Mouse (Mus musculus) CH12F3 (cell line): Measurements from ENCODE around the gene Mras.

Source experiments
- in situ Hi-C: fragments of 300-500 bp; cut with MboI; formaldehyde crosslinking; loops from 2 replicates; pipeline ENCODE4 v1.14.3; 2020; ENCODE audit warnings: low sequenced_read_pairs

Gene Mras

DNA sequence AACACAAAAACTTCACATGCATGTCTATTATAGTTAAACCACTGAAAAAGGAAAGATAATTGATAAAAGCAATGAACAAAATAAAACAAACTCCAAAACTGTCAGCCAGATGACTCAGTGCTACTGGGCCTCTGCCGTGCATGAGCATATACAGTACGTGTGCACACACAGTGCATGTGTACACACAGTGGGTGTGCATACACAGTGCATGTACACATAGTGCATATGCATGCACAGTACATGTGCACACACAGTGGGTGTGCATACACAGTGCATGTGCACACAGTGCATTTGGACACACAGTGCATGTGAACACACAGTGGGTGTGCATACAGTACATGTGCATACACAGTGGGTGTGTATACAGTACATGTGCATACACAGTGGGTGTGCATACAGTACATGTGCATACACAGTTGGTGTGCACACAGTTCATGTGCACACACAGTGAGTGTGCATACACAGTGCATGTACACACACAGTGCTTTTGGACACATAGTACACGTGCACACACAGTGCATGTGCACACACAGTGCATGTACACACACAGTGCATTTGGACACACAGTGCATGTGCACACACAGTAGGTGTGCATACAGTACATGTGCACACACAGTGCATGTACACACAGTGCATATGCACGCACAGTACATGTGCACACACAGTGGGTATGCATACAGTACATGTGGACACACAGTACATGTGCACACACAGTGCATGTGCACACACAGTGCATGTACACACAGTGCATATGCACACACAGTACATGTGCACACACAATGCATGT is 4.7 kb upstream of the Mras start:
- in situ Hi-C loops: no loop called here

GRCm38 (mm10) chr9:99440941-99441340 is 3.8 kb upstream of the Mras start:
- in situ Hi-C loops: no loop called here

- in situ Hi-C loops: no loop called here
These were observed 1.9 kb upstream of the Mras start for GRCm38 (mm10) chr9:99439064-99439463.

DNA sequence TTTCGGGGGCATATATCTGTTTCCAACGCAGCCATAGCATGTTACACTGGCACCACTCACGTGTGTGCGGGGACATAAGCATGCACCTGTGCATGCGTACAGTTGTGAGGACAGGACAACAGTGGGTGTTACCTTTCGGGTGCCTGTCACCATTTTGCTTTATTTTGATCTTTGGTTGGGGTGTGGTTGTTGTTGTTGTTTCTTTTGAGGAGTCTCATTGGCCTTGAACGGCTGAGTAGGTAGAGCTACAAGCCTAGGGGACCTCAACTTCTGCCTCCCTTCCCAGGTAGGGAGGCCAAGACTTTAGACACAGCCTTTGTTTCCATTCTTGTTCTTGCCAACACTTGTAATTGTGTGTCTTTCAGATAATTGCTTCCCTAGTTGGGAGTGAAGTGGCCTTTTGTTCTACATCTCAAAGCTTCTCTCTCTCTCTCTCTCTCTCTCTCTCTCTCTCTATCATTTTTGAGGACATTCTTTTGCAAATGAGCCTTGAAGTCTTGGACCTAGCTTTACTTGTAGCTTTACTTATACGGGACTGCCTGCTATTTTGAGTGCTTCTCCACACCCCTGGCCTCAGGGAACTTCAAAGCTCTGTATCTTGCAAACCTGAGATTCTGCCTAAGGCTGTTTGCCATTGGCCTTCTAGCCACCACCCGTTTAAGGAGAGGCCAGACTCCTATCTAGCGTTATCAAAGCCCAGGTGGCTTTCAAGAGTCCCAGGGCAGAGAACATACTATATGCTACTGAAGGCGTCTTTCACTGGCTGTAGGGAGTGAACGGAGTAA is 792 bp upstream of the Mras start:
- in situ Hi-C loops: no loop called here

DNA sequence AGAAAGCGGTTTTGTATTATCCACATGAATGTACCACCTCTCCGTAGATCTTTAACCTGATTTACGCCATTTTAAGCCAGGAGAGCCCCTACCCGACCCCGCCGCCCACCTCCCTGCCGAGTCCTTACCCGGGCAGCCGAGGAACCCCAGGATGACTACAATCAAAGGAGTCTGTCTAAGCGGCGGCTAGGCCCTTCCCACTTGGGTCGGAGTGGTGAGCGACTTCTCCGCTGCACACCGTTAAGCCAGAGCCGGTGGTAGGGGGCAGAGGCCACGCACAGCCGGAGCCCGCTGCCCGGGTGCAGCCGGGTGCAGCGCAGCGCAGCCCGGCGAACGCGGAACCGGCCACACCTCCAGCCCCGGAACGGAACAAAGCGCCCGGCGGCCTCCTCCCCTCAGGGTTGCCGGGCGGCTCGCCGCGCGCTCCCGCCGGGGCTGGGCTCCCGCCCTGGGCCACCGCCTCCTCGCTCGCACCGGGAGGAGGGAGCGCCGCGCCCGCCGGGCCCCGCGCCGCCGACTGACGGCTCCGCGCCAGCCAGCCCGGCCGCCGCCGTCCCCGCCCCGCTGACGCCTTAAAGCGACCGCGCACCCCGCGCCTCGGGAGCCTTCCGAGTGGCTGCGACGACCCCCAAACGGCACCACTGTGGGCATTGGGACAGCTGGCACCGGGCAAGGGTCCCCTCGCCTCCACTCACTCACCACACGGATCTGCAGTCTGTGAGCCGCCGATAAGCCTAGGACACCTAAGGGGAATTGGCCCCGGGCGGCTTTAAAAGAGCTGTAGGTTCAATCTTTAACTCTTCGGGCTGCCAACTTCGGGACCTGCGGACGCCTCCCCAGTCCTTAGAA is 775 bp downstream of the Mras start:
- in situ Hi-C loops: no loop called here

DNA sequence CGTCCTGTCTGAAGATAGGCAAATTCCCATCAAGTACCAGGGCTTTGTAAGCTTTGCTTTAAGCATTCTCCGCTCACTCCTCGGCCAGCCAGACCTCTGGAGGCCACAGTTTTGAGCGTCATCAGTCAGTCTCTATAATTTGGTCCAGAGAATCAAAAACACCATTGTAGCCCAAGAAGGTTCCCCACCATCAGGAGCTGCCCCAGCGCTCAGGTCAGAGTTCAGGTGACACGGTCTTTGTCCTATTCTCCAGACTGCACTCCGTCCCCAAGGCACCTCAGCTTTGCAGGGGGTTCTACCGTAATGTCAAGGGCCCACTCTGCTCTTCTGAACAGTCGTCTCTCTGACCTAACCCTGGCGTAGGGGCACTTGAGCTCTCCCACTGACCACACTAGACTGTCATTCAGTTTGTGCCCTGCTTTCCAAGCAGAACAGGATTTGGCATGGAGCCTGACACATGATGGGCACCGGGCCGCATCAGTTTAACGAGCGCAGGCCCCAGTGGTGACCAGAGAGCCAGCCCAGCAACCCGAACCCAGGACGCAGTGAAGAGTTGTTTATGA is 1.5 kb downstream of the Mras start:
- in situ Hi-C loops: no loop called here

GRCm38 (mm10) chr9:99434892-99435618 is 2.1 kb downstream of the Mras start:
- in situ Hi-C loops: no loop called here

- in situ Hi-C loops: no loop called here
These were observed 4.7 kb downstream of the Mras start for GRCm38 (mm10) chr9:99432478-99432877.

GRCm38 (mm10) chr9:99431963-99432362 is 5.2 kb downstream of the Mras start:
- in situ Hi-C loops: no loop called here

- in situ Hi-C loops: no loop called here
These were observed 5.8 kb downstream of the Mras start for GRCm38 (mm10) chr9:99431346-99431745.

DNA sequence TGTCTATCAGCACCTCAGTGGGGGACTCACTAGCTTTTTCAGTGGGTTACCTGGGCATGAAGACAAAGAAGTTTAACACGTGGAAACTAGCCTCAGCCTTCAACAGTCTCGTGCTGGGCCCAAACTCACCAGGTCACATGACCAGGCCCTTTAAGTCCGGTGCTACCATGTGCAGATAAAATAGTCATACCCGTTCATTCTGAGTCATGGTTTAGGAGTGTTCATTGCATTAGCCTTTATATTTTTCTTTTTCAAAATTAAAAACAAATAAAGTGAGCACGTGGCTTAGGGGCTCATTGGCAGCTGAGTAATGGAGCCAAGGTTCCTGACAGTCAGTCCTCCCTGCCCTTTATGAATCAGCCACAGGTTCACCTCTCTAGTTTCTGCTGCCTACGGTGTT is 6.4 kb downstream of the Mras start:
- in situ Hi-C loops: no loop called here

DNA sequence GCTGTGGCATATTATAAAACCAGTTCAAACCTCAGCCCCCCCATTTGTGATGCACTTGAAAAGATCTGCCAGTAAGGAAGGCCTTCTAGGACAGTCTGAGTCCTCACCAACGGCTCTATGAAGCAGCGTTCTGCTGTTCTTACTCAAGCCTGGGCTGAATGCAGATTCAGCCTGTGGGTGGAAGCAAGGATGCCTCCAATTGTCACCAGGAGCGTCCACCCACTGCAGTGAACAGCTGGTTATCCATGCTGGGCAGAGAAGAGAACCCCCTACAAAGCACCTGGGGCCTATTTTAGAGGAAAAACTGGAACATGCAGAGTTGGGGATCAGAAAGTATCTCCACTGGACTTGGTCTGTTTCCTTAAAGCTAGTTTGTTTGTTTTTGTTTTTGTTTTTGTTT is 7.3 kb downstream of the Mras start:
- in situ Hi-C loops: no loop called here

GRCm38 (mm10) chr9:99428601-99429331 is 8.4 kb downstream of the Mras start:
- in situ Hi-C loops: no loop called here

GRCm38 (mm10) chr9:99425262-99425661 is 11.9 kb downstream of the Mras start:
- in situ Hi-C loops: no loop called here

GRCm38 (mm10) chr9:99424574-99424863 is 12.7 kb downstream of the Mras start:
- in situ Hi-C loops: no loop called here

GRCm38 (mm10) chr9:99423692-99424573 is 13.2 kb downstream of the Mras start:
- in situ Hi-C loops: no loop called here

DNA sequence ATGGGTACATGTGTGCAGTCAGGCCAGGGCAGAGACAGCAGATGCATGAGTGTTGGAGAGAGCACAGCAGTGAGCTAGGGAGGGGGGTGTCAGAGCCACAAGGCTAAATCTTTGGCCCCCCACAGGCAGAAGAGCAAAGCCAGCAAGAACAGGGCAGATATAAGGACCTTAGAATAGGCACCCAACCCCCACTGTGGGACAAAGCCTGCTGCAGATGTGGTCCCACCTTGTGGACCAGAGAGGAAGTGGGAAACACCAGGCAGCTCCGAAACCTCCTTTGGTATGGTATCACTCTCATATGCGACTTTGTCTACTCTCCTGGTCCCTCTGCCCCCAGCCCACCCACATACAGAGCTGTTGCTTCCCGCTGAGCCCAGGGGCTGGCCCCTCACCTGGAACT is 15.3 kb downstream of the Mras start:
- in situ Hi-C loops: no loop called here

DNA sequence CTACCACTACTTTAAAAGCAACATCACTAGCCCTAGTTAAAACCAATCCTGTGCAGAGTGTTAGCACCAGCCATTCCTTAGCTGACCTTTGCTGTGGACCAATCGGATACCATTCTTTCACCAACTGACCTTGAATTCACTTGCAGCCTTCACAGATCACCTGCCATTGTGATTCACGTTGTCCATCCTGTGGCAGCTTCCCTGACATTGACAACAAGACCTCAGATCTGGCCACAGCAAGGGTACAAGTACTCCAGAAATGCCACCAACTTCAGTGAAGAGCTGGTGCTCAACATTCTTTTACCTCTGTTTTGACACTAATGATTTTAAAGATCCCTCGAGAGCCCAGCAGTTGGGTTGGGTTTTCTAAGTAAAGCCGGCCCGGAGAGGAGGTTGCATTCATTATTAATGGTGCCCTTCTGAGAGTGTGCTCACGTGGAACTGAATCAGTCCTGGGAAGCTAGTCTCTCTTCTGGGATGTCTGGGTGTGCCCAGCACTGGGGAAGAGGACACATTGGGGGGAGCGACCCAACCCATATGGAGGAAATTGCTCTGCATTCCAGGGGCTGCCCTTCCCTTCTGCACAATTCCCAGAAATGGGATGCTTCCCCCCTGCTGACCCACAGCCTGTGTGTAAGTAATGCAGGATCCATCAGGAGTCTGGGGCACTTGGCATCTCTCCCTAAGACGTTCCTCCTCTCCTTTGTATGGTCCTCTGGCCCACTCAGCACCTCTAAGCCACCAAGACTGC is 17.1 kb downstream of the Mras start:
- in situ Hi-C loops: no loop called here
